Mouse (Mus musculus) bone marrow macrophage, adult 2 months (primary cell): Measurements from ENCODE around the gene Scaper.

Experiments
- CTCF ChIP-seq: IDR thresholded peaks from 2 replicates; pipeline ENCODE4 v1.5.1; 2012; ENCODE audit warnings: low read depth, mild to moderate bottlenecking, low read length, moderate library complexity
- POLR2A ChIP-seq: IDR thresholded peaks from 2 replicates; pipeline ENCODE4 v1.6.1; 2012; ENCODE audit warnings: mild to moderate bottlenecking, low read depth, low read length, borderline replicate concordance

DNA sequence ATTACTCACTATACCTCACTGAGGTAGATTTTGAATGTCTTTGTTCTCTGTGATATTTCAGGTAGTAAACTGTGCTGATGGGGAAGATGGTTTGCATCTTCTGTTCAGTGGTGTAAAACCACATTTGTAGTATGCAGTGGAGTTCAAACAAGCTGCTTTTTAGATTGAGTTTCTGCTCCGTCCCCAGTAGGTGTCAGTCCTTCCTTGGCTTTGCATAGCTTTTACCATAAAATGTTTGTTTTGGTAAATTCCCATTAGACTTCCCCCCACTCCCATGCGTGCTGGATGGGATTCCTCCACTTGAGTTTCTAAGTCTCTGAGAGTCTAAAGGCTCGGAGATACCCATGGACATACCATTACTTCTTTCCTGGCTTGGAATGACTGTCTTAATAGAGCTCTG, 231.3 kb downstream of the Scaper start:
- TF ChIP-seq POLR2A: no peak
- no peak for TF ChIP-seq CTCF
